Mouse (Mus musculus) cerebellum, adult 11 months (tissue): ENCODE measurements around the gene Pde4d.

Experiments used
- DNase-seq: peaks from one replicate; pipeline ENCODE4 v3.0.0; 2022

The Pde4d gene

DNA sequence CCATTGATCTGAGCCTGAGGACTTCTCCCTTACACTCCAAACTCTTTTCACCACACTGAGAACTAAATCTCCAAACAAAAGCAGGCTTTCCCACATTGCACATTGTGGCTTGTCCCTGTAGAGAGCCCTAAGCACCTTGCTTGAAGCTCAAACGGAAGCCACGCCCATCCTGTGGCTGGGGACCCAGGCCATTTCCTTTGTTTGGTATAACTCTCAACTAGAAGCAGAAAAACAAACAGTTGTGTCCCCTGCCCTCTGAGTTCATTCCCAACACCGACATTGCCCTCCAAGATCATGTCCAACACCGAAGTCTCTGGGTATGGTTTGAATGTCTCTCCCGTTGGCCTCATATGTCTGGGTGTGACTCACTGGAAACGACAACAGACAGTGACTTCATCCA is 759.7 kb downstream of the Pde4d start:
- DNase-seq: no peak

DNA sequence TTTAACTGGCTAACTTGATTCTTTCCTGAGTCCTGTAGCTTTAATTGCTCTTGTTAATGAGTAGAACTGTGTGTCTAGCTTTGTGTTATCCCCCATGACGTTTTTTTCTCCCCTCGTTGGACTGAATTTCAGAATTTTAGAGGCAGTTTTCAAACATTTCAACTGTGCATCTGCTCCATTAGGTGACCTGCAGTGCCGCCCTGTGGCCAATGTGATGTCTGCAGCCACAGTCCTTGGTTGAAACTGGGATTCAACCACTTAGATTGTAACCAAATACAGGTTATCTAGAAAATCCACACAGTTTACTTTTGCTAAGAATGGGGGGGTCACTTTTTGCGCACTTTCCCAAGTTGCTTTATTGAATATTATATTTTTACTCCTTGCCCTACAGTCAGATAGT is 760.7 kb downstream of the Pde4d start:
- DNase-seq: peak; percentile 76

DNA sequence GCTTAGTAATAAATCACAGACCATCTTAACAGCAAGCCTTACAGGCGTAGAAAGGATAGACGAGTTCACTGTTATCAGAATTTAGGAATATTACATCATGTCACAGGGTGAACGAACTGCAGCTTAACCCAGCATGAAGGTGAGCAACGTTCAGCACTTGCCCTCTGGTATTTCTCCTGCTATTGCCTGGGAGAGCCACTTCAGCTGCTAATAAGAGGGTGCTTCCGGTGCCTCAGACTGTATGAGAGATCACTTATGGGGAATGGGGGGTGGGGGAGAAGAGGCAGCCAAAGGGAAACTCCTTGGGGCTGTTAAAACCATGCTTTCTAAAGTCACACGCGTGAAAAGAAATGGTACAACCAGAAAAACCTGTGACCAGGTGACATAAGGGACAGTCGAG is 761.7 kb downstream of the Pde4d start:
- no peak for DNase-seq

DNA sequence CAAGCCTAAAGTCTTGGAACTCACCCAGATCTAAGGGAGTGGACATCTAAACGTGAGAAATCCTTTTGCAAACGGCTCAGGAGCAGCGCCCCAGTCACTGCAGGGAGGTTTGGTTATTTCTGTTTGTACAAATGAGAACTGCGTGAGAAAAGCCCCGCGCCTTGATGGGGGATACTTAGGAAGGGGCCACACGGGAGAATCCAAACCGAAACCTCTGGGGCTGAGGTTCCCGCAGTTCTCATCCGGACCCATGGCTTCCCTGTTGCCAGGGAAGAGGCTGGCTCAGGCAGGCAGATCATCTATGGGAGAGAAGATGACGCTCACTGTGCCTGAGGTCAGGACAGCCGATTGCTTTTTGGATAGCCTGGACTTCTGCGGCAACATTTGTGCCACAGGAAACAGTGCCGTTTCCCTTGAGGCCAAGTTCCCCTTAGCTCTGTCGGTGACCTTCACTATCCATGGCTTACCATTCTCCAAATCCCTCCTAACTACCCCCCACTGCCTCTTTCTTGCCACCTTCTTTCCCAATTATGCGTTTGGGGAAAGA is 762.3 kb downstream of the Pde4d start:
- DNase-seq: no peak

DNA sequence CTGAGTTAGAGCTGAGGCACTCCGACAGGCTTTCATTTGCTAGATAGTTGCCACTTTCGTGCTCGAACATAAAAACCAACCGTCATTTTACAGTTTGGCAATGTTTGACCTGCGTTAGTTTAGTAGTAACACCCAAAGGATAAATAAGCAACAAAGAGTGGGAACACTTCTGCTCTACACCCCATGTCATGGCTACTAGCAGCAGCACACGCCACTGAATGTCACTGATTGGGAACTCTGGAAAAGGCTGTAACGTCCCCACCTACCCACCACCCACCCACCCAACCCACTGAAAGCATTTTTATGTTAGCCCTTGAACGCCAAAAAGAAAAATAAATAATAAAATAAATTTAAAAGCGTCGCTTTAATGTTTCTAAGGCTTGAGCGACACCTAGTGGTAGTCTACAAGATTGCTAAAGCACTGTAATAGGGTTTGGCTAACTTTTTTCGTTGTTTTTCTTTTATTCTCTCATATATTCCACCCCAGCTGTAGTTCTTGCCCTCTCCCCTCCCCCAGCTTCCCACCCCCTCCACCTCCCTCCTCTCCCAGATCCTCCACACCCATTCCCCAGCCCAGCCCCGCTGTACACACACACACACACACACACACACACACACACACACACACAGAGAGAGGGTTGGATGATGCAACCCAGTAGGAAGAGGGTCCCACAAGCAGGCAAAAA is 763.2 kb downstream of the Pde4d start:
- no peak for DNase-seq

DNA sequence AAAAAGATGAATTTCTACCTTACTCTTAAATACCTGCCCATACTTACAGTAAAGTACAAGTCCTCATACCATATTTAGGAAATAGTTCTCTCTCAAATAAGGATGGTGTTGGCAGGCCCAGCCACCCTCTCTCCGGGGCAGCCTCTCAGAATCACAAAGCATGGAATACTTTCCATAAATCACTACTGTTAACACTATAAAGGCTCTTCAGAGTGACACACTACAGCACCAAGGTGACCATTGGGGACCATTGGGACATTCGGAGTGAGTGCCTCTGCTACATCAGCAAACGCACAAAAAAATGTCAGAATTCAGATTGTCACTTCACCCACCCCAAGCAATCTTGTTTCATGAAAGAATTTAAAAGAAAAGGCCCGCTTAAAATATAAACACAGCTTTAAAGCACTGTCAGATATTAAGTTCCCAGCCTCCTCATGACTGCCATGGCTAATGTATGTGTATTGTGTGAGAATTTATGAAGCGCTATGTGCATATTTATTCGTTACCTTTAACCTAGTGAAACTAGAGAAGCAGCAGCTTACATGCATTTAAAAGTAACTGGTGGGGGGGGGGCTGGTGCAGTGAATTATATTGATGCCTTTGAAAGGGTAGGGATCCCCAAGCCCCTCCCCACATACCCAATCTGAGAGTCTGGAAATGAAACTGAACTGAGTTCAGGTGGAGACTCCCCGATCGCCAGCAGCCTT is 769.4 kb downstream of the Pde4d start:
- no peak for DNase-seq

DNA sequence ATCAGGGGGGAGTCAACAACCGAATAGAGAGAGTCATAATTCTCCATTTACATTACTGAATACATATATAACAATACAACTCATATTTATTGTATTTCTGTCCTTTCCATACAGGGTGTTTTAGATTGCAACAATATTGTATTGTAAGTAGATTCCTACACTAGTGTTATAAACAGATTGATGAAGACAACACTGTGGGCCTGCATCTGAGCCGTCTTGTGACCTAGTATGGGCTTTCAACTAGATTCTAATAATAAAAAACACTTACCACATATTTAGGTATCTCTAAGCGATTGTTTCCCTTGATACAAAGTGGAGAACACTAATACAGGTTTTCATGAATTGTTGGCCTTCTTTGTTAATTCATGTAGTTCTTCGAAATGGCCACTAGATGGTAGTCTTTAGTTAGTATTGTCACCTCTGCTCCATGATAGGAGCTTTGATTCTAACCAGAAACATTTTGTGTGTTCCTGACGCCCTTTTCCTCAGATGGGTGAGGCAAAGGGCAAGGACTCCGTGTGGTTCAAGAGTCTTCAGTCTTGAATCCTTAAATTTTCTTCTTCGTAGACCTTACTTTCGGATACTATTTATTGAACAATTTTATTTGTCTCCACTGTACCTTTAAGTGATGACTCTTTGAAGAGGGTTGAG is 779.3 kb downstream of the Pde4d start:
- DNase-seq: peak; percentile 29

DNA sequence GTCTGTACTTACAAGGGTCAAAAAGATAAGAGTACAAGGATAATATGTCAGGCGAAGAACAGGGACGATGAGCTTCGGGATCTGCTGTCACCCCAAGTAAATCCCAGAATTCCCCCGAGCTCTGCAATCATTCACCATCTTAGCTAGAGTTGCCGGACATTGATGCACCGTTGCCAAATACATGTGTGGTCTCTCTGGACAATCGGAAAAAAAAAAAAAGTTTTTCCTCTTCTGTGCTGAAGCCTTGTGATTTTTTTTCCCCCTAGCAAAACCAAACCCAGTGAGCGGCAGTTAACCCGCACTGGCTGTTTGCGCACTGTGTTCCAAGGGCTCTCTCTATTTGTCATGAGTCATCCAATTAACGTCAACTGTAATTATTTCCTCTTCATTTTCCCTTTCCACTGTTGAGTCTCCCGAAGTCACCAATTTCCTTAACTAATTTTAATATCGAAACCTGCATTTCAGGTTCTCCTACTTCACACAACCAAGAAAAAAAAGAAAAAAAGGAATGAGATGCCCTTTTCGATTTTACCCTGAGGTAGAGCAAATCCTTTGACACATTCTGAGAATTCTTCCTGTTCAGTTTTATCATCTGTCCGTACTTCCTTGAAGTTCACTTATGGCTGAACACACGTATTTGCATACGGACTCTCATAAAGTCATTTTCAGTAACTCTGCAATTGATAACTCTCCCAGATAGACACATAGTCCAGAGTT is 780.0 kb downstream of the Pde4d start:
- DNase-seq: no peak

DNA sequence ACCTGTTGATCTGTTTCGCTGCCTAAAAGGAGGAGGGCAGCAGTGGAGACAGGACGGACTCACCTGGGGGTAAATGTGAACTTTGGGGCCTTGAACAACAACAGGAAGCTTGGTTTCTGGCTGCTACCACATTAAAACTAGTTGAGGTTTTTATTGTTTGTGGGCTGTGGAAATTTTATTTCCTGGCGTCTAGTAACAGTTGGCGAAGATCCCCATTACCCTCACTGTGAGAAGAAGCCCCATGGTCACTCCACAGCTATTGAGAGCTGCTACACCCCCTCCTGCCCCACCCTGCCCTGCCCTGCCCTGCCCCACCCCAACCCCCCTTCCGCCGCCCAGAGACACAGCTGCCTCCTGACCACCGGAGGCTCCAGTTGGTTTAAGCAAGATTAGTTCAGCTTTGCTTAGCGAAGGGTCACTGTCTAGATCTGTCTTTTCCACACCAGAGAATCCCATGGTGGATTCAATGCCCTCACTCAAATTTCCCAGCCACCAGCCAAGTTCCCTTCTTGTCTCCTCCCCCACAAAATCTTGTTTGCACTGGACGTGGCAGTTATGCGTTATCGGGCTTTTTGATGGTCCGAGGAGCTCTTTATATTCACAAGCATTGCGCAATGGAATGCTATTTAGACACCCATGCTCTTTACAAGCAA is 780.7 kb downstream of the Pde4d start:
- no peak for DNase-seq

DNA sequence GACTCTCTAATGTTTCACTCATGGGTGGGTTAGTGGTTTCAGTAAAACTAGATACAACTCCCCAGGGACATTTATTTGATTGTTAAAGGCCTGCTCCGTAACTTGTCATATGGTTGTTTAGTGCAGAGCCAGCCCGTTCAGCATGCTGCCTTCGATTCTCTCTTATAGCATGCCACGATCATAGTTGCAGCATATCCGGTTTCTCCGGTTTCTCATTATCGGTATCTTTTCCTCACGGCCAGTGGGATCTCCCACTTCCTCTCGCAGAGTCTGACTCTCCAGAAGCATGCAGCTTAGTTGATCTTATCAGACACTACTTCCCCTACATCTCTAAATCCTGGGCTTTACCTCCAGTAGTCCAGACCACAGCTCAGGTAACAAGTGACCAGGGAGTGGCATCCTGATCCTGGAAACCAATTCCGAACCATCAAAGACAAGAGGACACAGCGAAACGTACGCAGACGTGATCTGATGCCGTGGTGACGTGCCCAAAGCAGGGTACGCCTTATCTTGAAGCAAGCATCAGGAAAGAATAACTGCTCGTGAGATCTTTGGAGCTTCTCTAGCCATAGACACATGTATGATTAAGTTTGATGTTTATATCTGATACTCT is 782.2 kb downstream of the Pde4d start:
- DNase-seq: no peak

DNA sequence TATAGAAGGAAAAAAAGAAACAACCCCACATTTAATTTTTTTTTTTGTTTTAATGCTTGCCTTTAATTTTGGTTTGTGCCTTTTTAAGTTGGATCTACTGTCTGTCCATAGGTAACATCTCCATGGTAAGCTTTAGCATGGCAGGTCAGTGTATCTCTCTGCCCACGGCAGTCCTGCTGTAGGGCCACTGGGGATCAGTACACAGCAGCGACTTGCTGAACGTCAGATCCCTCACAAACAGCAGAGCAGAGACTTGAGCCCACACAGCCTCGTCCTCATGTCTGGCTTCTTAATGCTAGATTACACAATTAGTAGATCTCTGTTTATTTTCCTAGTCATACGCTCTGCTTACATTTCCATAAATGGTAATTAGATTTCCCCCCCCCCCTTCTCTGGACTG is 782.8 kb downstream of the Pde4d start:
- no peak for DNase-seq

DNA sequence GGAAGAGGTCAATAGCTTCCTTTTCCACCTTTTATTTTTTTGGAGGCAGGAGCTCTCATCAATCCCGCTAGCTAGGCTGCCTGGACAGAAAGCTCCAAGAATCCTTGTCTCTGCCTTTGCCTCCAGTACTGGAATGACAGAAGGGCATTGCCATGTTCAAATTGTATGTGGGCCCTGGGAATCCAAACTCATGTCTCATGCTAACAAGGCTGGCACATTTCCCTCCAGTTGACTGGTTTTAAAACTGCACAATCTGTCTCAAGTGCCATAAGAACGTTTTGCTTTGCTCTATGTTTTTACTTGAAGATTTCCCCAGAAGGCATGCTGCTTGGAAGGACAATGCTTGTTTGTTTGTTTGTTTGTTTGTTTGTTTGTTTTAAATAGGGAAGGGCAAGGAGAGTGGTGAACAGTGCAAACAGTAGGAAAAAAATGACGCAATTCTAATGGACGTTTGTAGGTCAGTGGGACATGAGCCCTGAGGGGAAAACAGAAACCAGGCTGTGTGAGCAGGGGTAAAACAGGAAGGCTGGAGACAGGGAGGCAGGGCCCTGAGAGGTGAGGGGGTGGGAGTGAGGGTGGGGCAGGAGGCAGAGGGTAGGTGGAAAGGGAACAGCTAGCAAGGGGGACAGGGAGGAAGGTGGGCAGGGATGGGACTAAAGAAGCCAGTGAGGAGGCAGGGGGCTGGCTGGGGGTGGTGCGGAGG is 784.3 kb downstream of the Pde4d start:
- no peak for DNase-seq

DNA sequence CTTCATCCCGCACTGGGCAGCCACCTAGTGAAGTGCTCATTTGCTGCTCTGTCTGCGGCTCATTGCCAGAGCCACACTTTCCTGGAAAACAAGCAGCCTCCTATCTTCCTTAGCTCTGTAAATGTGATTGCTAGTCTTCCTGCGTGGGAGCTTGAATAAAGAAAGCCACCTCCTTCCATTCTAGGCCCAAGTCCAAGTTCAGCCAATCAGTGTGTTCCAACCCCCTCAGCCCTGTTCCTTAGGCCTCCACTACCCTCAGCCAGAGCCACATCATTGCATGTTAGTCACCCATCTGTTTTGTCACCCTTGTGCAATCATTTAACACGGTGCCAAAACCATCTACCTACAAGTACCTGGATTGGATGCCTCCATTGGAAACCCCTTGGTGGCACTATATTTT is 786.3 kb downstream of the Pde4d start:
- DNase-seq: no peak

DNA sequence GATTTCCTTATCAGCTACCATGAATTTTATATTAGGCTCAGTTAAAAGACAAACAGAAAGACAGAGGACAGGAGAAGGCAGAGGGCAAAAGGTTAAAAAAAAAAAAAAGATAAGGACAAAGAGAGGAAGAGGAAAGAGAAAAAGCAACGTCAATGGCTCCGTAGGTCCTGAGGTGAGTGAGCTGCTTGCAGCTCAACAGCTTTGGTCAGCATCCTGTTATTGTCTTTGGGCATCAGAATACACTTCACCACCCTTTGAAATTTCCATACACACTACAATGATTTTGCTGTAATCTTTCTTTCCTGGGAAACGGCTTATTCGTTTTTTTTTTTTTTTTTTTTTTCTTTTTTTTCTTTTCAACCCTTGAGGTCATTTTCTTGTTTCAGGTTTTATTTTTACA is 788.9 kb downstream of the Pde4d start:
- DNase-seq: no peak

DNA sequence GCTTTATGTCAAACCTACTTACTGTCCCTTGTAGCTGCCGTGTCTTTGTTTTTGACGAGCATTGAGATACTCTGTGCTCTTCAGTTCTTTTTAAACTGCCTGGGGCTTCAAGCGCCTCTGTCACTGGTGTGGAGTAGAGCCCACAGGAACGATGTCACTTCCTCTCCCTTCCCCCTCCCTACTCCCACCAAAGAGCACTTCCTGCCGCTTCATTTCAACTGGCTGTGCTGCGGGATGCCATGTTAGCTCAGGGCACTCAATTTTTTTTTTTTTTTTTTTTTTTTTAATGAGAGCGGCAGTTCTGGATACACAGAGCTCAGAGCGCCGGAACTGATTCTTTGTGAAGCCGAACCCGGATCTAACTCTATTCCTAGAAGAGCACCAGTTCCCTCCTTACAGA is 789.5 kb downstream of the Pde4d start:
- no peak for DNase-seq

DNA sequence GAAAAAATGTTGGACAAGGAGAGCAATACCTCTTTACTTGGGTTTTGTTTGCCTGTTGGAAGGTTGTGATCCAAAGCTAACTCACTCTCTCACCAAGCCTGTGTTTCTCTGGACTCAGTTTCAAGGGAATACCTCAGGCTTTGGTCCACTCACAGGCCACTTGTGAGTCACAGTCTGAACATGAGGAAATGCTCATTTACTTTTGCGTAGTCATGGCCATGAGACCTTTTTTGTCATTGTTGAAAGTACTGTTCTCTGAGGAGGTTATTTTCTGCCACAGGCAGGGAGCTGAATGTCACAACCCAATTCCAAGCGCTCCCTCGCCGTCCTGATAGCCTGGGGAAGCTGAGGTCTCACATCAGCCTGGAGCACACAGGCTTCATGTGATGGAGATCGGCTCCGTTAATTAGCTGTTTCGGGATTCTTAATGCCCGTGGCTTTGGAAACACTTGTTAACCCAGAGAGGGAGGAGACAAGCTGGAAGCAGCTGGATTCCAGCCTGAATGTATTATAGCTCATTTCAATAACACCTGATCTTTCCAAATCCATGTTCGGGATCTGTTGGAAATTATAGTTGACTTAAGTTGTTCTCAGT is 792.8 kb downstream of the Pde4d start:
- no peak for DNase-seq

DNA sequence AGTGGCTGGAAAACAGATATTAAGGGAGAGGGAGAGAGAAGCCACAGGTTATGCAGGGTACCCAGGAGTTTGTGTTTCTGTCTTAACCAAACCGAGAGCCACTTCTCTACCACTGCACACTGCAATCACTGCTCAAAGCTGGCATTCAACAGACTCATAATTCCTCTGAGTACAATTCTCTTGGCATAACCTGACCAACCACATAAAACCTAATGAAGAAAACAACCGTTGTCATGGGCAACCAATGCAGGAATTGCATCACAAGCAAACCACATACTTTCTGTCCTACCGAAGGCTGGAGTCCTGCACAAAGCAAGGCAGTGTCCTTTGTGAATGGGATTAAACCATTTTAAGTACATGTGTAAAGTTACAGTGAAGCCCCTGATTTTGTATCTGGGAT is 793.4 kb downstream of the Pde4d start:
- DNase-seq: no peak

DNA sequence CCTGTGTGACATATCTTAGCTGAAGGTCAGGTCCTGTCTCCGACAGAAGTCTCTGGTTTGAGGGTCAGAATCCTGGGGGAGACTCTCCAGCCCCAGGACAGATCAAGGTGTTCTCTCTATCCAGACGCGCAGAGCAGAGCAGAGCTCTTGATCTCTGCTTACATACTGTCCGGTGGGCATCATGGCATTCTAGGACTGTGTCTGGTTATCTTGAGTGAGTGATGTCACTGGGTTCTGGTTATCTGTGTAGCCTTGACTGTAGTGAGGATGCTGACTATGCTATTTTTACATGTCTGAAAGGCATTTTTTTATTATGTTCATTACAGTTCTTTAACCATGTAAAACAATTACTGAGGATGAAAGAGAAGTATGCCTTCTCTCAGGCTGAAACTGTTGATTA is 797.3 kb downstream of the Pde4d start:
- no peak for DNase-seq

DNA sequence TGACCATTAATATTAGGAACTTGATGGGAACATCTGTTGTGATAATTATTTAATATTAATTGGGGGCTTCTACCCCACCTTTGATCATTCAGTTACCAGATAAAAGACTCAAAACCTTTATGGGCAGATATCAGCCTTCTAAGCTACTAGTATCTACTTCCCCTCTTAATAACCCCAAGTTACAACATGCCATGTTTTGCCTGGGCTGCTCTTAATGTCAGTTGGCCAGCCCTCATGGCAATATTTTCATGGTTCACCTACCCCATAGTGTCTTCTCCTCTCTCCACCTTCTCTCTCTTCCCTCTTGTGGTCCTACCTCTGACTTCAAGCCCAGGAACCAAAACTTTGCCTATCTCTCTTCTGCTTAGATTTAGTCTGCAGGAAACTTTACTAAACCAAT is 799.6 kb downstream of the Pde4d start:
- DNase-seq: no peak

DNA sequence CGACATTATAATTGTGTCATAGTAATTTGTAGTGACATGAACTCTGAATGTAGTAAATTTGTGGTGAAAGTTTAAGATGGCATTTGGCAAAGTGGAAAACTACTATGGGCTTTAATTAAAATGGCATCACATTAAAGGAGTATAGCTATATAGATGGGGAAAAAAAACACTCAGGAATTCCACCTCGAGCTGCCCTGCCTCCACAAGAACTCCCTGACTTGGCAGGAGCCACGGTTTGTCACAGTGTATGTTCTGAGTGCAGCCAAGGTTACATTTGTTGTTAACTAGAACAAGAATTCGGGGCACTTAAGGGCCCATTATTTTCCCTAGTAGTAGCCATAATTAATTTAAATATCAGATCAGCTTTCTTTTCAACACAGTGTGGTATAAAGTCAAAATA is 805.9 kb downstream of the Pde4d start:
- no peak for DNase-seq

DNA sequence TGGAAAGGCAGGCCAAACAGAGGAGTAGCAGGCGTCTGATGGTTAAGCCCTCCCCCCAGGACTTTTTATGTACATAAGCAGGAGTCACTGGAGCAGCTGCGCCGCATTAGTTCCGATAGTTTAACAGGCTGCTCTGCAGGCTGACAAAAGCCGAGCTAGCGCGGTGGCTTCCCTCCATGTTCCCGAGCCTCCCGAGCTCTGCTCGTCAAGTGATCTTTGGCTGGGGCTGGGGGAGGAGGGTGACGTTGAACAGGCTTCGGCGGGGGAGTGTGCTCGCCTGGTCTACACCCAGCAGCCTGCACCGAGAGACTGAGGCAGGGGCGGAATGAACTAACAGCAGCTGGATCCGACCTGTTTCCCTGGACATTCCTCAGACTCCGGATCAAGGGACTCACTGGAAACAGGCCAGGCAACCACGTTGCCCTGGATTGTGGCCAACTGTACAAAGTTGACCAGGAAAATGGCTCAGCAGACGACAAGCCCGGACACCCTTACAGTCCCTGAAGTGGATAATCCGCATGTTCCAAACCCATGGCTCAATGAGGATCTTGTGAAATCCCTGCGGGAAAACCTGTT is 810.6 kb downstream of the Pde4d start:
- DNase-seq: peak; percentile 24
